Mouse (Mus musculus) R1 (cell line): Measurements from ENCODE around the gene Mpp5.
A peak's percentile ranks its signal among the peaks of the same experiment; 100 is the strongest.

Experiments
- DNase-seq: peaks from one replicate; pipeline ENCODE4 v3.0.0-alpha.2; 2018; ENCODE audit warnings: low read depth, low spot score

The Mpp5 gene

GRCm38 (mm10) chr12:78848246-78848645 lies 99.5 kb downstream of the Mpp5 start:
- DNase-seq, result no peak

- no peak for DNase-seq
Observed at GRCm38 (mm10) chr12:78860921-78861495, 112.3 kb downstream of the Mpp5 start.

GRCm38 (mm10) chr12:78861496-78862253 lies 113.0 kb downstream of the Mpp5 start, which contains the start of the genes Atp6v1d and Eif2s1:
Gene Atp6v1d, minus strand, starts transcription at chr12:78861638.
Gene Eif2s1, plus strand, starts transcription at chr12:78861819.
- peak; percentile 99 for DNase-seq

- DNase-seq, result no peak
Observed at GRCm38 (mm10) chr12:78862254-78862730, 113.6 kb downstream of the Mpp5 start.

- DNase-seq, result peak; percentile 61
Observed at GRCm38 (mm10) chr12:78865434-78865833, 116.7 kb downstream of the Mpp5 start.

GRCm38 (mm10) chr12:78868115-78868514 lies 119.4 kb downstream of the Mpp5 start:
- no peak for DNase-seq

DNA sequence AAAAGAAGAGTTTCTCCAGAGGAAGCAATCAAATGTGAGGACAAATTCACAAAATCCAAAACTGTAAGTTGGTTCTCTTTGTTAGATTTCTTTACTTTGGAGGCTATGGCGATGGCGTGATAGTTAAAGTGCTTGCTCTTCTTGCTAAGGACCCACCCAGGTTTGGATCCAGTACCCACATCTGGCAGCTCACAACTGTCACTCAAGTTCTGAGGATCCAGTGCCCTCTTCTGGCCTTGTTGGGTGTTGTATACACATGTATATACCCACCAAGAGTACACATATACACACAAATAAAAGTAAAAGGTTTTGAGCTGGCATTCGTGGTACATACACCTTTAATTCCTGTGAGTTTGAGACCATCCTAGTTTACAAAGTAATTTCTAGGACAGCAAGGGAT lies 125.9 kb downstream of the Mpp5 start:
- peak; percentile 69 for DNase-seq

GRCm38 (mm10) chr12:78890062-78890461 lies 141.4 kb downstream of the Mpp5 start:
- DNase-seq, result no peak
